Comparison of ENCODE assay signal across 11 mouse cellular contexts in the genomic region with DNA sequence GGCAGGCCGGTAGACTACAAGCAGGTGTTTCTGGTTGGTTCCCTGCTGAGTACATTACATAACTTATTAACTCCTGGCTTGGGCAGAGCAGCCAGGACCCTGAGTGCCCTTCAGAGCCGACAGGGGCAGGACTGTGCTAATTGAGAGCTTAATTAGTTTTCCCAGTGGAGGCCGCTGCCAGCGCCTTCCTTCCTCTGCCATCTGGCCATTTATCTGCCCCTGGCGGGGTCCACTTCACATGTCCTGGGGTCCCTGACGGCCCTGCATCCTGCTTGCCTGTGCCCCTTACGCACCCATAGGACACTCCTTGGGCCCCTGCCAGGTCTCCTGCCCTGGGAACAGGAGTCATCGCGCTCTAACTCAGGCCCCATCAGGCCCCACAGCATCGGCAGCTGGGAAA.
DNase-seq lines count a peak whose midpoint lies in the region; ATAC-seq and TF ChIP-seq lines count a peak whose summit lies in the region.
"Had no signal": no experiment of that assay in that cellular context is flagged by ENCODE, and none has a peak within 500 bp of the region (broad histone marks: within the 10 kb centered on the region; RNA-seq: fewer than 3 reads in every experiment).

No protein-coding gene starts in this region.

- no peak overlapping the region for H3K27ac ChIP-seq in hindbrain, postnatal 0 days
- H3K27ac ChIP-seq in hindbrain, embryonic 14.5 days: no peak overlapping the region
- H3K27ac ChIP-seq in hindbrain, embryonic 13.5 days: no peak overlapping the region
- H3K27ac ChIP-seq: heart, embryonic 13.5 days; liver, embryonic 14.5 days had no signal

- no peak overlapping the region for H3K4me2 ChIP-seq in hindbrain, postnatal 0 days (ENCODE audit: low read depth, low read length)
- H3K4me2 ChIP-seq in hindbrain, embryonic 14.5 days (replicated peaks): no peak overlapping the region
- H3K4me2 ChIP-seq in hindbrain, embryonic 13.5 days: no peak overlapping the region
- H3K4me2 ChIP-seq: heart, embryonic 13.5 days had no signal

- no peak for TF ChIP-seq CTCF in hindbrain, postnatal 0 days (IDR thresholded peaks at IDR 0.05; ENCODE audit: low read depth)
- no peak for TF ChIP-seq CTCF in lung, adult 2 months (IDR thresholded peaks at IDR 0.05; ENCODE audit: insufficient read depth, low read length)

- no peaks in the 10 kb centered on the region for H3K4me1 ChIP-seq in hindbrain, postnatal 0 days (ENCODE audit: insufficient read depth, low read length)
- H3K4me1 ChIP-seq in hindbrain, embryonic 14.5 days (replicated peaks; ENCODE audit: control insufficient read depth, insufficient read depth, low read length): no peaks in the 10 kb centered on the region
- no peaks in the 10 kb centered on the region for H3K4me1 ChIP-seq in lung, adult 2 months (ENCODE audit: control insufficient read depth, insufficient read depth, low read length)
- H3K4me1 ChIP-seq in hindbrain, embryonic 13.5 days (replicated peaks): peaks cover 11% of the 10 kb centered on the region
- H3K4me1 ChIP-seq: heart, embryonic 13.5 days had no signal

- H3K4me3 ChIP-seq in hindbrain, postnatal 0 days (ENCODE audit: low read length): no peak overlapping the region
- H3K4me3 ChIP-seq in hindbrain, embryonic 14.5 days (replicated peaks; ENCODE audit: low read length): no peak overlapping the region
- no peak overlapping the region for H3K4me3 ChIP-seq in lung, adult 2 months (replicated peaks; ENCODE audit: extremely low read depth, low read depth, low read length)
- no peak overlapping the region for H3K4me3 ChIP-seq in hindbrain, embryonic 13.5 days
- H3K4me3 ChIP-seq: heart, embryonic 13.5 days had no signal

- H3K9ac ChIP-seq in hindbrain, postnatal 0 days (replicated peaks; ENCODE audit: low read length): no peak overlapping the region
- H3K9ac ChIP-seq in hindbrain, embryonic 14.5 days: no peak overlapping the region
- H3K9ac ChIP-seq in hindbrain, embryonic 13.5 days: no peak overlapping the region
- H3K9ac ChIP-seq: heart, embryonic 13.5 days; liver, embryonic 14.5 days had no signal

- ATAC-seq in hindbrain, postnatal 0 days: no peak
- ATAC-seq in hindbrain, embryonic 14.5 days (ENCODE audit: low FRiP score): no peak
- ATAC-seq in hindbrain, embryonic 13.5 days (ENCODE audit: low FRiP score): no peak

- no peaks in the 10 kb centered on the region for H3K36me3 ChIP-seq in hindbrain, postnatal 0 days (ENCODE audit: insufficient read depth, low read length)
- H3K36me3 ChIP-seq in hindbrain, embryonic 14.5 days (replicated peaks; ENCODE audit: control insufficient read depth, insufficient read depth): no peaks in the 10 kb centered on the region
- H3K36me3 ChIP-seq in hindbrain, embryonic 13.5 days: no peaks in the 10 kb centered on the region
- H3K36me3 ChIP-seq: heart, embryonic 13.5 days had no signal

- H3K27me3 ChIP-seq in hindbrain, postnatal 0 days (ENCODE audit: insufficient read depth, low read length): no peaks in the 10 kb centered on the region
- H3K27me3 ChIP-seq in hindbrain, embryonic 14.5 days (ENCODE audit: control insufficient read depth, insufficient read depth, low read length): no peaks in the 10 kb centered on the region
- H3K27me3 ChIP-seq in hindbrain, embryonic 13.5 days: 0 out of 2 replicates have a peak, but pooled peaks cover 3% of the 10 kb centered on the region

- H3K9me3 ChIP-seq in hindbrain, postnatal 0 days (ENCODE audit: low read length): no peaks in the 10 kb centered on the region
- H3K9me3 ChIP-seq in hindbrain, embryonic 14.5 days (ENCODE audit: control insufficient read depth, low read length): no peaks in the 10 kb centered on the region
- H3K9me3 ChIP-seq in hindbrain, embryonic 13.5 days: peaks cover 9% of the 10 kb centered on the region

- DNase-seq in hindbrain, postnatal 0 days (ENCODE audit: low spot score): peak; percentile 53
- DNase-seq in hindbrain, embryonic 14.5 days (ENCODE audit: low spot score): no peak
- DNase-seq in urinary bladder, postnatal 10 days (ENCODE audit: low spot score): peak; percentile 12
- no peak for DNase-seq in urinary bladder, postnatal 36 days (ENCODE audit: low spot score in 2 of 2)
- peak; percentile 82 to 90 for DNase-seq in kidney, adult 8-10 months
- DNase-seq in lung, adult 2 months: no peak
- no peak for DNase-seq in adipocyte (ENCODE audit: low spot score)
- DNase-seq: adrenal gland, adult 8-10 months had no signal

- TF ChIP-seq POLR2A in lung, adult 2 months (IDR thresholded peaks at IDR 0.05; ENCODE audit: borderline replicate concordance, extremely low read depth, low read depth, low read length): no peak

- WGBS in hindbrain, postnatal 0 days: 57% methylated on average over 10 of the region's 10 CpGs
- 65% methylated on average over 10 of the region's 10 CpGs for WGBS in hindbrain, embryonic 14.5 days
- WGBS in lung, adult 2 months: 87% methylated on average over 10 of the region's 10 CpGs
- WGBS in hindbrain, embryonic 13.5 days: 68% methylated on average over 10 of the region's 10 CpGs

Comparison
In these comparisons a context has a peak if more than half of its experiments do, and no peak if none do; other contexts are left out.
1. DNase-seq: peak in hindbrain, postnatal 0 days (single experiment), urinary bladder, postnatal 10 days (single experiment) and kidney, adult 8-10 months (2 of 2); none in hindbrain, embryonic 14.5 days (single experiment), urinary bladder, postnatal 36 days (0 of 2), lung, adult 2 months (single experiment) and adipocyte (single experiment).